Mouse (Mus musculus) liver, embryonic 12.5 days (tissue): Measurements from ENCODE around the gene Lamc3. TPM values are rescaled to one million over a fixed set of nuclear protein-coding genes. Genes with fewer than 3 reads are reported as not detected.

Source experiments
- ATAC-seq: fragments of 200-750 bp; cut with Nextera tagmentation; 2 replicates; pipeline ENCODE4 v1.8.0; 2017; ENCODE audit warnings: moderate number of reproducible peaks, mild to moderate bottlenecking, moderate library complexity
- H3K27ac ChIP-seq: fragments of 300-500 bp; sonication (generic); 2 replicates; pipeline ENCODE4 v1.5.1; 2016; ENCODE audit warnings: mild to moderate bottlenecking
- H3K27me3 ChIP-seq: fragments of 300-500 bp; sonication (generic); replicated peaks from 2 replicates; pipeline ENCODE4 v1.6.1; 2016; ENCODE audit warnings: mild to moderate bottlenecking, moderate library complexity
- H3K36me3 ChIP-seq: fragments of 300-500 bp; sonication (generic); 2 replicates; pipeline ENCODE4 v1.6.1; 2016; ENCODE audit warnings: mild to moderate bottlenecking, moderate library complexity
- H3K4me1 ChIP-seq: fragments of 300-500 bp; sonication (generic); 2 replicates; pipeline ENCODE4 v1.6.1; 2016
- H3K4me2 ChIP-seq: fragments of 300-500 bp; sonication (generic); 2 replicates; pipeline ENCODE4 v1.6.1; 2016; ENCODE audit warnings: mild to moderate bottlenecking, moderate library complexity
- H3K4me3 ChIP-seq: fragments of 300-500 bp; sonication (generic); 2 replicates; pipeline ENCODE4 v1.5.1; 2016; ENCODE audit warnings: mild to moderate bottlenecking, moderate library complexity
- H3K9ac ChIP-seq: fragments of 300-500 bp; sonication (generic); 2 replicates; pipeline ENCODE4 v1.6.1; 2016; ENCODE audit warnings: mild to moderate bottlenecking, moderate library complexity
- H3K9me3 ChIP-seq: fragments of 300-500 bp; sonication (generic); replicated peaks from 2 replicates; pipeline ENCODE4 v1.6.1; 2016; ENCODE audit warnings: mild to moderate bottlenecking, moderate library complexity
- WGBS: fragments of 180-500 bp; shearing (Covaris S2); methylation state at CpG from one replicate; pipeline ENCODE4 v1.1.7; 2016; ENCODE audit not compliant: insufficient replicate concordance; 5-methylcytosine and 5-hydroxymethylcytosine counted together
- polyA plus RNA-seq: library from polyadenylated mRNA; unstranded; fragments of >200 nt; fragmentation: Nextera tagmentation; extraction: Ambion mirVana; gene quantifications from 2 replicates; pipeline ENCODE4 v1.2.1, GENCODE M21; 2016

Lamc3 gene
- polyA plus RNA-seq, 1 experiment from 2014 or later, result 0.18 TPM

DNA sequence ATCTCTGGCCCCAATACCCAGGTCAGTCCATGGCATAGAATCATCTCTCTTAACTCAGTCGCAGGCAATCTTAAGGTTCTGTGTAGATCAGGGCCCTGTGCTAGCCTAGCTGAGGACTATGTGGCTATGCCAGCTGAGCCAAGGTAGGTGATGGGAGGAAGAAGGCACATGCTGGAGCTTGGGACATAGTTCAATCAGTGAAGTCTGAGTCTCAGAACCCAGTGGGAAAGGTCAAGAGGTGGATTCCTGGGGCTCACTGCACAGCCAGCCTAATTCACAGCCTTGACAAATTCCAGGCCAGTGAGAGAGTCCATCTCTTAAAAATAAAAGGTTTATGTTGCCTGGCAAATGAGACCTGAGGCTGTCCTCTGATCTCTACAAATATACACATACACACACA, 23.3 kb upstream of the Lamc3 start:
- peaks cover 16% of the 10 kb centered on the region for H3K27me3 ChIP-seq
- H3K4me3 ChIP-seq, result no peak overlapping the region
- no peaks in the 10 kb centered on the region for H3K36me3 ChIP-seq
- no peak overlapping the region for H3K27ac ChIP-seq
- no peaks in the 10 kb centered on the region for H3K4me1 ChIP-seq
- no peak for ATAC-seq
- no peak overlapping the region for H3K4me2 ChIP-seq
- H3K9ac ChIP-seq, result no peak overlapping the region
- H3K9me3 ChIP-seq, result no peaks in the 10 kb centered on the region
- 64% methylated on average over 1 of the region's 1 CpGs for WGBS

DNA sequence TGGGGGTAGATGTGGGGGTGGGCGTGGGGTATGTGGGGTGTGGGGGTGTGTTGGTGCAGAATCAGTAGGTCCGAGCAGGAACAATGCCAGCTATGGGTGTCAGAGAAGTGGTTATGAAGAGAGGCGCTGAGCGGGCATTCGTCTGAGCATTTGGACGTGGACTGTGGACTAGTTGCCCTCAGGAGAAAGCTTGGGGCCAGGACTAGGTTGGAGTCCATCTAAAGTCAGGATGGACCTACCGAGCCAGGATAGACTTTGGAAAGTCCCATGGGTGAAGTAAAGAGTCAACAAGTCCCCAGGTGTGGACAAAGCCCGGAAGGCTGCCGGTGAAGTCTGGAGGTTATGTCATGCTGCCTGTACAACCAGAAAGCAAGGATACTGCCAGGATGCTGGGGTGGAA, 22.2 kb upstream of the Lamc3 start:
- 70% methylated on average over 9 of the region's 9 CpGs for WGBS
- no peak overlapping the region for H3K9ac ChIP-seq
- no peak for ATAC-seq

GRCm38 (mm10) chr2:31865322-31865721, 21.8 kb upstream of the Lamc3 start:
- no peak for ATAC-seq
- Histone ChIP-seq H3K4me2 (no peak overlapping the region), H3K9ac (no peak overlapping the region), H3K9me3 (no peaks in the 10 kb centered on the region), H3K27me3 (0 out of 2 replicates have a peak, but pooled peaks cover 3% of the 10 kb centered on the region), H3K27ac (no peak overlapping the region), H3K36me3 (no peaks in the 10 kb centered on the region), H3K4me1 (no peaks in the 10 kb centered on the region), H3K4me3 (no peak overlapping the region)
- WGBS, result 50% methylated on average over 4 of the region's 4 CpGs

More for the DNA sequence above, 22.2 kb upstream of the Lamc3 start:
- no peak overlapping the region for H3K27ac ChIP-seq
- 0 out of 2 replicates have a peak, but pooled peaks cover 7% of the 10 kb centered on the region for H3K27me3 ChIP-seq
- no peaks in the 10 kb centered on the region for H3K4me1 ChIP-seq
- H3K4me2 ChIP-seq, result no peak overlapping the region
- H3K4me3 ChIP-seq, result no peak overlapping the region
- no peaks in the 10 kb centered on the region for H3K36me3 ChIP-seq
- H3K9me3 ChIP-seq, result no peaks in the 10 kb centered on the region

DNA sequence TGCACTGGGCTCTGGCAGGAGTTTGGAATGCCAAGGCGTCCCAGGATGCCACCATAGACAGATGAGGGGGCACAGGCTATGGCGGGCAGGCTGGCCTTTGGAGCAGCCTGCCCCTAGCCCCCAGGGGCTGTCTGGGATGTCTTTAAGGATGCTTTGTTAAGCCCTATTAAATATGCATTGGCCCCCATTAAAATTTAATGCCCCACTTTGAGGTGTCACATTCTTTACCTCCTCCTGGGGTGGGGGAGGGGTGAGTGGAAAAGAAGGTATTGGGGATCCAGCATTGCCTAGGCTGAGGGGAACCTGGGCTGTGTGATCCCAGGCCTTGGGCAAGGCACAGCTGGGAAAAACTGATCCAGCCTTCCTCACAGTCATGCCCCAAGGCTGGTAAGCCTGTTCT, 21.3 kb upstream of the Lamc3 start:
- 31% methylated on average over 2 of the region's 2 CpGs for WGBS
- Histone ChIP-seq H3K4me2 (no peak overlapping the region), H3K4me3 (no peak overlapping the region), H3K27me3 (no peaks in the 10 kb centered on the region), H3K9ac (no peak overlapping the region), H3K36me3 (no peaks in the 10 kb centered on the region), H3K27ac (no peak overlapping the region), H3K9me3 (no peaks in the 10 kb centered on the region), H3K4me1 (no peaks in the 10 kb centered on the region)
- ATAC-seq, result no peak

DNA sequence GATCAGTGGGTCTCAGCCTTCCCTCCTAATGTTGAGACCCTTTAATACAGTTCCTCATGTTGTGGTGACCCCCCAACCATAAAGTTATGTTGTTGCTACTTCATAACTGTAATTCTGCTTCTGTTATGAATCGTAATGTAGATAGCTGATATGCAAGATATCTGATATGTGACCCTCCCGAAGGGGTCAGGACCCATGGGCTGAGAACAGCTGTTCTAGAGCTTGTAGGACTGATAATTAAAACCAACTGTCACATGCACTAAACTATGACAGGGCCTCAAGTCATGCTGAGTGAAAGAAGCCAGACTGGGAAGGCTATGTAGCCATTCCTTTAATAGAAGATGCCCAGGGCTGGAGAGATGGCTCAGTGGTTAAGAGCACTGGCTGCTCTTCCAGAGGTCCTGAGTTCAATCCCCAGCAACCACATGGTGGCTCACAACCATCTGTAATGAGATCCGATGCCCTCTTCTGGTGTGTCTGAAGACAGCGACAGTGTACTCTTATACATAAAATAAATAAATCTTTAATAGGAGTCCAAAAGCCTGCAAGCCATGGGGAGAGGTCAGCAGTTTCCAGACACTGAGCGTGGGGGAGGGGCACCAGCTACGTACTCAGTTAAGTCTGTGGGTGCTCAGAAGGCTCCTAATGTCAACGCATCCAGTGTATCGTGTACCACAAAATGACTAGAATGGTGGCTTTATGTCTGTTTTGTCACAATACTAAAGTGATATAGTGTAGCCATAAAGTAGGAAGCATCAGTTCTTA, 19.1 kb upstream of the Lamc3 start:
- H3K4me1 ChIP-seq, result no peaks in the 10 kb centered on the region
- no peaks in the 10 kb centered on the region for H3K9me3 ChIP-seq
- WGBS, result 70% methylated on average over 8 of the region's 8 CpGs
- H3K4me2 ChIP-seq, result no peak overlapping the region
- no peak overlapping the region for H3K27ac ChIP-seq
- H3K36me3 ChIP-seq, result no peaks in the 10 kb centered on the region
- no peak overlapping the region for H3K9ac ChIP-seq
- H3K27me3 ChIP-seq, result no peaks in the 10 kb centered on the region
- no peak for ATAC-seq
- no peak overlapping the region for H3K4me3 ChIP-seq

GRCm38 (mm10) chr2:31868538-31869164, 18.4 kb upstream of the Lamc3 start:
- 51% methylated on average over 10 of the region's 10 CpGs for WGBS
- peaks cover 4% of the 10 kb centered on the region; the same call in 1 of the 2 replicates for H3K27me3 ChIP-seq
- no peak overlapping the region for H3K4me3 ChIP-seq
- H3K9me3 ChIP-seq, result no peaks in the 10 kb centered on the region
- H3K4me2 ChIP-seq, result no peak overlapping the region
- H3K27ac ChIP-seq, result no peak overlapping the region
- no peaks in the 10 kb centered on the region for H3K4me1 ChIP-seq
- H3K9ac ChIP-seq, result no peak overlapping the region
- no peaks in the 10 kb centered on the region for H3K36me3 ChIP-seq
- no peak for ATAC-seq

DNA sequence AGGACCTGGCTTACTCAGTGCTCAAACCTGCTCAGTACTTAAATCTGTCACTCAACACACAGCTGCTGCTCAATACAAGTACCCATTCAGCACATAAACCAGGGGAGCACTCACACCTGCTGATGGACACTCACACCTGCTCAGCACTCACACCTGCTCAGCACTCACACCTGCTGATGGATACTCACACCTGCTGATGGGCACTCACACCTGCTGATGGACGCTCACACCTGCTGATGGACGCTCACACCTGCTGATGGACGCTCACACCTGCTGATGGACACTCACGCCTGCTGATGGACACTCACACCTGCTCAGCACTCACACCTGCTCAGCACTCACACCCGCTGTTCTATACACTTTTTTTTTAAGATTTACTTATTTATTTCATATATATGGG, 17.4 kb upstream of the Lamc3 start:
- ATAC-seq, result no peak
- H3K9me3 ChIP-seq, result no peaks in the 10 kb centered on the region
- 75% methylated on average over 5 of the region's 5 CpGs for WGBS

DNA sequence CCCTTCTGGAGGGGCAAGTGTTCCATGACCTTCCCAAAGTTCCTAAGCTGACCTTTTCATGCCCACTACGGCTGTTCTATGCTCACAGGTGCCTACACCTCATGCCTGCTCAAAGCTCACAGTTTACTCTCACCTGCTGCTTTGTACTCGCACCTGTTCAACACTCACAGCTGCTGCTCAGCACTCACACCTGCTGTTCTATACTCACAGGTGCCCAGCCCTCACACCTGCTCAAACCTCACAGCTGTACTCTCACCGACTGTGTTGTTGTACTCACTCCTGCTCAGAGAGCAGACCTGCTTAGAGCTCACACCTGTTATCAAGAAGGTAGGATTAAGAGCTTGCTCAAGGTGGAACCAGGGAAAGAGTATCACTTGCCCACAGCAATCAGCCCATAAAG, 16.4 kb upstream of the Lamc3 start:
- no peak overlapping the region for H3K4me2 ChIP-seq
- H3K4me1 ChIP-seq, result no peaks in the 10 kb centered on the region
- H3K27me3 ChIP-seq, result peaks cover 24% of the 10 kb centered on the region
- H3K27ac ChIP-seq, result no peak overlapping the region
- no peak overlapping the region for H3K9ac ChIP-seq
- no peak for ATAC-seq
- H3K4me3 ChIP-seq, result no peak overlapping the region
- H3K36me3 ChIP-seq, result no peaks in the 10 kb centered on the region
- 37% methylated on average over 3 of the region's 3 CpGs for WGBS
- no peaks in the 10 kb centered on the region for H3K9me3 ChIP-seq

More for the DNA sequence above, 17.4 kb upstream of the Lamc3 start:
- H3K4me2 ChIP-seq, result no peak overlapping the region
- no peak overlapping the region for H3K4me3 ChIP-seq
- no peaks in the 10 kb centered on the region for H3K4me1 ChIP-seq
- H3K27me3 ChIP-seq, result peaks cover 14% of the 10 kb centered on the region
- H3K36me3 ChIP-seq, result no peaks in the 10 kb centered on the region
- no peak overlapping the region for H3K9ac ChIP-seq
- no peak overlapping the region for H3K27ac ChIP-seq

- peaks cover 58% of the 10 kb centered on the region for H3K27me3 ChIP-seq
- no peak overlapping the region for H3K4me3 ChIP-seq
- no peaks in the 10 kb centered on the region for H3K4me1 ChIP-seq
- H3K4me2 ChIP-seq, result no peak overlapping the region
- ATAC-seq, result no peak
- H3K27ac ChIP-seq, result no peak overlapping the region
- no peak overlapping the region for H3K9ac ChIP-seq
- H3K36me3 ChIP-seq, result no peaks in the 10 kb centered on the region
- no peaks in the 10 kb centered on the region for H3K9me3 ChIP-seq
- 77% methylated on average over 26 of the region's 26 CpGs for WGBS
These were observed 12.7 kb upstream of the Lamc3 start for GRCm38 (mm10) chr2:31874290-31874855.

DNA sequence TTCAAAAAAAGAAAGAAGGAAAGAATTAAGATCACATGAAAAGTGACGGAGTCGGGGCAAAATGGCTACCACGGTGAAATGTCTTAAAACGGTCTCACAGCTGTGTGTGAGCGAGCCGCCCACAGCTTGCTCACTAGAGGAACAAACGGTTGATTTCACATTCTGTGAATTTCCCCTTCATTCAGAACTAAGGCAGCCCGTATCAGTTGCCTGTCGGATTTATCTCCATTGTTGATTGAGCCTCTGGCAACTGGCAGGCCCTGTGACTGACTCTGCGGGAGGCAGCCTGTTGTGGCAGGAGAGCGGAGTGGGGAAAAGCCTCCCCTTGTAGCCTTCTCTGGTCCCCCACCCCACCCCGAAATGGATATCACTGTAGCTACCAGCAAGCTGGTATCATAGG, 10.6 kb upstream of the Lamc3 start:
- Histone ChIP-seq H3K27me3 (peaks cover 77% of the 10 kb centered on the region), H3K36me3 (no peaks in the 10 kb centered on the region), H3K9ac (no peak overlapping the region), H3K4me2 (no peak overlapping the region), H3K4me1 (no peaks in the 10 kb centered on the region), H3K27ac (no peak overlapping the region), H3K9me3 (no peaks in the 10 kb centered on the region), H3K4me3 (no peak overlapping the region)
- WGBS, result 20% methylated on average over 12 of the region's 12 CpGs
- no peak for ATAC-seq

GRCm38 (mm10) chr2:31878610-31879009, 8.5 kb upstream of the Lamc3 start:
- no peak overlapping the region for H3K27ac ChIP-seq
- H3K4me2 ChIP-seq, result no peak overlapping the region
- ATAC-seq, result no peak
- H3K9me3 ChIP-seq, result no peaks in the 10 kb centered on the region
- peaks cover 95% of the 10 kb centered on the region for H3K27me3 ChIP-seq
- 68% methylated on average over 17 of the region's 17 CpGs for WGBS
- H3K4me3 ChIP-seq, result no peak overlapping the region
- no peak overlapping the region for H3K9ac ChIP-seq
- no peaks in the 10 kb centered on the region for H3K36me3 ChIP-seq
- H3K4me1 ChIP-seq, result no peaks in the 10 kb centered on the region

DNA sequence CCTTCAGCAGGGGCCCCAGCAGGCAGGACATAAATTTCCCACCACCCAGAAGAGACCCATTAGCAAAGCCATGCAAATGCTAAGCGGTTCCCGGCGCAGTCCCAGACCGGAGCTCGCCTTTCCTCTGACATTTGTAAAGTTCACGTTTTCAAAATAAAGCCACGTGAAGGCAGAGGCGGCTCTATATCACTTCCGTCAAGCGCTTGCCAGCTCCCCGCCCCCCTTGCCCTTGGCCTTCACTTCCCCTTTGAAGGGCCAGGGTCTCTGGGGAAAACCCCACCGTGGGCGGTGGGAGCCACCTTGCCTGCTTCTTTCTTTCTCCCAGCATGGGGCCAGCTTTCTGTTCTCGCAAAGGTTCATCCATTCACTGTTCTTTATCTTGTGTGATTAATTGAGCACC, 6.2 kb upstream of the Lamc3 start:
- Histone ChIP-seq H3K36me3 (no peaks in the 10 kb centered on the region), H3K9ac (no peak overlapping the region), H3K4me1 (no peaks in the 10 kb centered on the region), H3K27ac (no peak overlapping the region), H3K27me3 (peaks cover 95% of the 10 kb centered on the region), H3K9me3 (no peaks in the 10 kb centered on the region), H3K4me2 (0 out of 2 replicates have a peak overlapping the region, but pooled peaks have one; percentile 0), H3K4me3 (no peak overlapping the region)
- 3% methylated on average over 14 of the region's 14 CpGs for WGBS
- ATAC-seq, result no peak
